Mouse (Mus musculus): ENCODE data around the gene Brinp2. TPM values are rescaled to one million over a fixed set of nuclear protein-coding genes. Genes with fewer than 3 reads are reported as not detected.

Brinp2 gene
- 1.4 TPM in 2 replicates for polyA plus RNA-seq (2012; rRNA removed)

DNA sequence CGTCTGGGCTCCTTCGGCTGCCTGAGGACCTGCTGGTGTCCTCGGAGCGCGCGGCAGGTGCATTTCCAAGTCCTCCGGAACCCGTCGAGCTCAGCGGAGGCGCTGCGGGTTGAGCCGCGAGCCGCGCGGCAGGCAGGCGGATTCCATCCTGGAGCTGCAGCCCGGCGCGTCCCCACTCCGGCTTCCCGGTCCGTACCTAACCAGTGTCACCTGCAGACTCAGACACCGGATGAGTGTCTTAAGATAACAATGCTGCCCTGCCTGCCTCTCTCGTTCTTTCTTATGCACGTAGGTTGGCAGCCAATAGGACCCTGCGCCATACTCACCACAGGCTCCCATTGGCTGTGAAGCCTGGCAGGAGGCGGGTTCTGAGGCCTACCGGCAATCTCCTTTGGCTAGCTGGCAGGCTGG is at the start of gene Brinp2:
TSS of gene Brinp2 (minus strand) at position 276 of the 411 bp plus-strand sequence.

DNA sequence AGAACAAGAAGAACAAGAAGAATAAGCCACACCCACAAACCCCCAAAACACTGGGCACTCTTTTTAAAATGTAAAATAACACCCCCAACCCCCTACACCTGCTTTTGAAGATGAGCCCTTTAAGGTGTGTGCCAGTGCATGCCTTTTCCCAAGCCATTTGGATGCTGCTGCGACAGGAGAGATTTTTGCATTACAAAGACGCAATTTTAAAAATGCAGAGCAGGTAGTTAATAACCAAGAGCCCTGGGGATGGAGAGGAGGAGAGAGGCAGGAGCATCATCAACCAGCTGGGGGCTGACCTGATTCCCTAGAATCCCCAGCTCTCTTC is 5.8 kb upstream of the Brinp2 start, which contains the start of gene Astn1:
TSS of gene Astn1 (plus strand) at position 310 of the 328 bp plus-strand sequence.

Other genes starting within 250 kb of the Brinp2 start
- 0.31 and 0.70 TPM in 2 replicates for gene Astn1, start 5.9 kb upstream of the Brinp2 start, polyA plus RNA-seq (2012; rRNA removed)